Mouse (Mus musculus) CH12.LX (cell line): Measurements from ENCODE around the gene Galnt14. TPM values are rescaled to one million over a fixed set of nuclear protein-coding genes. Genes with fewer than 3 reads are reported as not detected.

ENCODE experiments used
- DNase-seq: peaks from one replicate; pipeline ENCODE4 v3.0.0-alpha.2; 2013; ENCODE audit errors: extremely low read depth
- H3K27ac ChIP-seq: 2 replicates; pipeline ENCODE4 v1.5.1; 2012; ENCODE audit warnings: low read depth, mild to moderate bottlenecking, control low read depth, moderate library complexity; ENCODE audit not compliant: insufficient read depth
- H3K27me3 ChIP-seq: replicated peaks from 2 replicates; pipeline ENCODE3; 2012; ENCODE audit warnings: inconsistent platforms
- H3K36me3 ChIP-seq, 2 experiments: replicated peaks in 1 of 2; 2 replicates each; pipeline versions ENCODE3 to v1.6.1; 2012; ENCODE audit warnings: inconsistent platforms in 1 of 2, low read length in 1 of 2, mild to moderate bottlenecking in 1 of 2, mixed read lengths in 1 of 2, moderate library complexity in 1 of 2; ENCODE audit not compliant: control insufficient read depth in 1 of 2, insufficient read depth in 1 of 2
- H3K4me1 ChIP-seq, 2 experiments: 2 replicates each; pipeline ENCODE4 v1.6.1; 2012; ENCODE audit warnings: inconsistent platforms in 1 of 2, moderate library complexity in 1 of 2; ENCODE audit not compliant: insufficient read depth in 2 of 2, control insufficient read depth in 1 of 2
- H3K4me2 ChIP-seq: 2 replicates; pipeline ENCODE4 v1.6.1; 2012; ENCODE audit warnings: low read depth, mild to moderate bottlenecking, control low read depth; ENCODE audit not compliant: poor library complexity, insufficient read depth, severe bottlenecking
- H3K4me3 ChIP-seq, 3 experiments: fragments of 150-350 bp in 1 of 3; sonication (generic) in 1 of 3; replicated peaks in 1 of 3; 2 replicates each; pipeline versions ENCODE3 to v1.5.1; 2011 to 2012; ENCODE audit warnings: low read depth in 2 of 3, low read length in 2 of 3, mild to moderate bottlenecking in 2 of 3, moderate library complexity in 2 of 3, control low read depth in 1 of 3, improper control_type of control experiment in 1 of 3, inconsistent platforms in 1 of 3, mixed read lengths in 1 of 3; ENCODE audit not compliant: poor library complexity in 1 of 3
- H3K79me2 ChIP-seq: replicated peaks from 2 replicates; pipeline ENCODE4 v1.6.1; 2012; ENCODE audit warnings: mild to moderate bottlenecking, moderate library complexity; ENCODE audit not compliant: control insufficient read depth, poor library complexity, insufficient read depth, severe bottlenecking; ENCODE audit errors: extremely low read depth
- H3K9ac ChIP-seq: 2 replicates; pipeline ENCODE4 v1.6.1; 2012; ENCODE audit warnings: low read depth, mild to moderate bottlenecking, control low read depth, moderate library complexity; ENCODE audit not compliant: insufficient read depth
- H3K9me3 ChIP-seq: replicated peaks from 2 replicates; pipeline ENCODE3; 2012; ENCODE audit warnings: low read length, inconsistent platforms, mixed read lengths
- CTCF ChIP-seq, 2 experiments: IDR thresholded peaks in 1 of 2; conservative IDR thresholded peaks in 1 of 2; 2 replicates each; pipeline ENCODE4 v1.5.1; 2011 to 2012; ENCODE audit warnings: low read depth in 2 of 2, low read length in 2 of 2, improper control_type of control experiment in 1 of 2, inconsistent platforms in 1 of 2, mild to moderate bottlenecking in 1 of 2, moderate library complexity in 1 of 2
- ELF1 ChIP-seq: IDR thresholded peaks from 2 replicates; pipeline ENCODE4 v1.6.1; 2014; ENCODE audit warnings: low read depth, mild to moderate bottlenecking, inconsistent platforms, low read length, improper control_type of control experiment
- EP300 ChIP-seq: IDR thresholded peaks from 2 replicates; pipeline ENCODE4 v1.6.1; 2011; ENCODE audit warnings: low read length, improper control_type of control experiment
- ETS1 ChIP-seq: conservative IDR thresholded peaks from 2 replicates; pipeline ENCODE4 v1.6.1; 2012; ENCODE audit warnings: low read depth, mild to moderate bottlenecking, inconsistent platforms, low read length, improper control_type of control experiment, moderate library complexity
- IRF4 ChIP-seq: IDR thresholded peaks from 2 replicates; pipeline ENCODE4 v1.6.1; 2014; ENCODE audit warnings: low read depth, mild to moderate bottlenecking, inconsistent platforms, low read length, improper control_type of control experiment
- MAFK ChIP-seq: IDR thresholded peaks from 2 replicates; pipeline ENCODE4 v1.6.1; 2011; ENCODE audit warnings: low read length, improper control_type of control experiment; ENCODE audit not compliant: insufficient replicate concordance
- SMC3 ChIP-seq: IDR thresholded peaks from 2 replicates; pipeline ENCODE4 v1.6.1; 2011; ENCODE audit warnings: low read depth, low read length, improper control_type of control experiment
- ZKSCAN1 ChIP-seq: IDR thresholded peaks from 2 replicates; pipeline ENCODE4 v1.6.1; 2012; ENCODE audit warnings: low read depth, inconsistent platforms, low read length, improper control_type of control experiment, borderline replicate concordance
- ZMIZ1 ChIP-seq: IDR thresholded peaks from 2 replicates; pipeline ENCODE4 v1.6.1; 2012; ENCODE audit warnings: low read depth, mild to moderate bottlenecking, inconsistent platforms, low read length, improper control_type of control experiment
- dilution Hi-C: fragments of 300-500 bp; cut with MboI; formaldehyde crosslinking; loops from 2 replicates; pipeline ENCODE4 v1.14.3; 2020; ENCODE audit warnings: low sequenced_read_pairs; ENCODE audit not compliant: extremely low pct_unique_long_range_greater_than_20kb, extremely low pct_ligation_motif_present
- in situ Hi-C: fragments of 300-500 bp; cut with MboI; formaldehyde crosslinking; loops from 3 replicates; pipeline ENCODE4 v1.14.3; 2019; ENCODE audit warnings: low sequenced_read_pairs, low pct_ligation_motif_present, low pct_unique_long_range_greater_than_20kb, mixed read lengths
- polyA plus RNA-seq: library from polyadenylated mRNA; unstranded; fragments of >175 nt; gene quantifications from 2 replicates; pipeline ENCODE4 v1.2.1, GENCODE M21; 2012; ENCODE audit warnings: low read depth; ENCODE audit not compliant: insufficient read length
- total RNA-seq, 2 experiments: library from RNA; depleted of rRNA; stranded (reverse); fragments of 300-350 nt in 1 of 2; fragments of >200 nt in 1 of 2; gene quantifications; 2 replicates each; pipeline ENCODE4 v1.2.3; 2012 to 2014

The Galnt14 gene
- total and polyA plus RNA-seq, 3 experiments = 1.0 to 5.8 (median 2.4) TPM

- dilution Hi-C loops = no loop called here
- H3K79me2 ChIP-seq = no peaks in the 10 kb centered on the region
- no peaks in the 10 kb centered on the region for H3K36me3 ChIP-seq
- no peak overlapping the region for H3K4me3 ChIP-seq
- H3K9me3 ChIP-seq = no peaks in the 10 kb centered on the region
- H3K4me2 ChIP-seq = no peak overlapping the region
- peaks cover 0 to 8% of the 10 kb centered on the region in 2 experiments; a peak in 1 of 4 replicates for H3K4me1 ChIP-seq
- no peak overlapping the region for H3K27ac ChIP-seq
- H3K27me3 ChIP-seq = no peaks in the 10 kb centered on the region
- TF ChIP-seq ZMIZ1 = no peak
- TF ChIP-seq EP300 = no peak
- no peak for TF ChIP-seq SMC3
- no peak for TF ChIP-seq ZKSCAN1
- no peak for TF ChIP-seq IRF4
- no peak for TF ChIP-seq CTCF (conservative IDR thresholded peaks at IDR 0.05 in 1 of 2, IDR thresholded peaks at IDR 0.05 in 1 of 2; ENCODE audit: low read depth in 2 of 2, low read length in 2 of 2)
- no peak for TF ChIP-seq ELF1
- no peak overlapping the region for H3K9ac ChIP-seq
- in situ Hi-C loops = no loop called here
- DNase-seq = no peak
These were observed 253.7 kb downstream of the Galnt14 start for GRCm38 (mm10) chr17:73456551-73456950.

GRCm38 (mm10) chr17:73453646-73454045, 256.6 kb downstream of the Galnt14 start:
- Histone ChIP-seq H3K4me3 (no peak overlapping the region), H3K9me3 (no peaks in the 10 kb centered on the region), H3K4me1 (peaks cover 0 to 13% of the 10 kb centered on the region in 2 experiments; a peak in 1 of 4 replicates), H3K79me2 (no peaks in the 10 kb centered on the region), H3K4me2 (no peak overlapping the region), H3K9ac (no peak overlapping the region), H3K27me3 (no peaks in the 10 kb centered on the region), H3K36me3 (no peaks in the 10 kb centered on the region), H3K27ac (no peak overlapping the region)
- peak; percentile 38; the same call in 1 of the 2 replicates for TF ChIP-seq MAFK
- no peak; the same call in 1 of the 2 replicates for TF ChIP-seq ETS1
- in situ Hi-C loops (no loop called here), dilution Hi-C loops (no loop called here)
- no peak for DNase-seq

GRCm38 (mm10) chr17:73452151-73452760, 258.0 kb downstream of the Galnt14 start:
- H3K4me1 ChIP-seq = peaks cover 0 to 13% of the 10 kb centered on the region in 2 experiments; a peak in 1 of 4 replicates
- TF ChIP-seq EP300 (no peak), ZMIZ1 (no peak)
- TF ChIP-seq, all 38 proteins: peak for 0
- DNase-seq = no peak
- H3K9me3 ChIP-seq = no peaks in the 10 kb centered on the region
- no peak overlapping the region for H3K9ac ChIP-seq
- H3K36me3 ChIP-seq = no peaks in the 10 kb centered on the region
- H3K4me2 ChIP-seq = no peak overlapping the region
- H3K79me2 ChIP-seq = no peaks in the 10 kb centered on the region
- no peak overlapping the region for H3K27ac ChIP-seq
- in situ Hi-C loops (no loop called here), dilution Hi-C loops (no loop called here)
- no peaks in the 10 kb centered on the region for H3K27me3 ChIP-seq
- H3K4me3 ChIP-seq = no peak overlapping the region
